11 mouse cellular contexts compared by ENCODE assay signal in genomic region chr14:57701915-57702477, GRCm38 (mm10). TPM values are rescaled to one million over a fixed set of nuclear protein-coding genes. Genes with fewer than 3 reads are reported as not detected.
DNase-seq lines count a peak whose midpoint lies in the region; ATAC-seq and TF ChIP-seq lines count a peak whose summit lies in the region.
"Had no signal": no experiment of that assay in that cellular context is flagged by ENCODE, and none has a peak within 500 bp of the region (broad histone marks: within the 10 kb centered on the region; RNA-seq: fewer than 3 reads in every experiment).

No protein-coding gene starts in this region.

- H3K9me3 ChIP-seq in neural tube, embryonic 11.5 days (ENCODE audit: control insufficient read depth, low read length): no peaks in the 10 kb centered on the region
- H3K9me3 ChIP-seq in forebrain, embryonic 13.5 days (replicated peaks): no peaks in the 10 kb centered on the region
- no peaks in the 10 kb centered on the region for H3K9me3 ChIP-seq in limb, embryonic 12.5 days
- no peaks in the 10 kb centered on the region for H3K9me3 ChIP-seq in stomach, postnatal 0 days (ENCODE audit: control insufficient read depth, low read length)
- H3K9me3 ChIP-seq: megakaryocyte, embryonic 14.5 days had no signal

- H3K27me3 ChIP-seq in neural tube, embryonic 11.5 days (ENCODE audit: control insufficient read depth, insufficient read depth, low read length): no peaks in the 10 kb centered on the region
- H3K27me3 ChIP-seq in forebrain, embryonic 13.5 days: no peaks in the 10 kb centered on the region
- no peaks in the 10 kb centered on the region for H3K27me3 ChIP-seq in limb, embryonic 12.5 days
- H3K27me3 ChIP-seq in stomach, postnatal 0 days (ENCODE audit: control insufficient read depth, insufficient read depth, low read length): no peaks in the 10 kb centered on the region

- H3K36me3 ChIP-seq in neural tube, embryonic 11.5 days (ENCODE audit: control insufficient read depth, insufficient read depth, low read length): peaks cover 11% of the 10 kb centered on the region
- peaks cover 29% of the 10 kb centered on the region for H3K36me3 ChIP-seq in forebrain, embryonic 13.5 days (ENCODE audit: poor library complexity, severe bottlenecking)
- H3K36me3 ChIP-seq in limb, embryonic 12.5 days: peaks cover 74% of the 10 kb centered on the region
- H3K36me3 ChIP-seq in stomach, postnatal 0 days (ENCODE audit: control insufficient read depth, insufficient read depth, low read length): peaks cover 16% of the 10 kb centered on the region; the same call in 1 of the 2 replicates

- no peak for TF ChIP-seq CTCF in stomach, postnatal 0 days (IDR thresholded peaks at IDR 0.05; ENCODE audit: low read depth)

- no peak overlapping the region for H3K9ac ChIP-seq in neural tube, embryonic 11.5 days (ENCODE audit: low read length)
- H3K9ac ChIP-seq in forebrain, embryonic 13.5 days: no peak overlapping the region
- no peak overlapping the region for H3K9ac ChIP-seq in limb, embryonic 12.5 days (replicated peaks)
- H3K9ac ChIP-seq in stomach, postnatal 0 days (ENCODE audit: low read length): no peak overlapping the region

- 64% methylated on average over 12 of the region's 12 CpGs for WGBS in neural tube, embryonic 11.5 days
- WGBS in forebrain, embryonic 13.5 days: 36% methylated on average over 12 of the region's 12 CpGs
- 62% methylated on average over 12 of the region's 12 CpGs for WGBS in limb, embryonic 12.5 days
- 65% methylated on average over 12 of the region's 12 CpGs for WGBS in stomach, postnatal 0 days

- TF ChIP-seq EP300 in stomach, postnatal 0 days (optimal IDR thresholded peaks at IDR 0.05): no peak

- ATAC-seq in neural tube, embryonic 11.5 days (ENCODE audit: insufficient read depth, low FRiP score, low TSS enrichment): peak; percentile 74; the same call in 1 of the 2 replicates
- ATAC-seq in forebrain, embryonic 13.5 days: peak; percentile 84
- no peak; the same call in 1 of the 2 replicates for ATAC-seq in limb, embryonic 12.5 days (ENCODE audit: insufficient number of reproducible peaks, insufficient read depth, low FRiP score, low TSS enrichment, low read depth)
- ATAC-seq in stomach, postnatal 0 days (ENCODE audit: low FRiP score, low TSS enrichment): peak; percentile 72; the same call in 1 of the 2 replicates
- no peak for ATAC-seq in granulocyte monocyte progenitor cell, adult 5-6 weeks (replicated peaks; ENCODE audit: poor library complexity, severe bottlenecking)

- no peaks in the 10 kb centered on the region for H3K4me1 ChIP-seq in neural tube, embryonic 11.5 days (ENCODE audit: control insufficient read depth, insufficient read depth, low read length)
- peaks cover 13% of the 10 kb centered on the region for H3K4me1 ChIP-seq in forebrain, embryonic 13.5 days
- no peaks in the 10 kb centered on the region for H3K4me1 ChIP-seq in limb, embryonic 12.5 days (replicated peaks)
- H3K4me1 ChIP-seq in stomach, postnatal 0 days (replicated peaks; ENCODE audit: control insufficient read depth, insufficient read depth): no peaks in the 10 kb centered on the region

- no peak overlapping the region for H3K4me3 ChIP-seq in neural tube, embryonic 11.5 days (ENCODE audit: low read depth, low read length)
- no peak overlapping the region for H3K4me3 ChIP-seq in forebrain, embryonic 13.5 days
- no peak overlapping the region for H3K4me3 ChIP-seq in limb, embryonic 12.5 days (replicated peaks)
- H3K4me3 ChIP-seq in stomach, postnatal 0 days (ENCODE audit: low read depth, low read length): no peak overlapping the region
- H3K4me3 ChIP-seq: heart, adult 2 months; megakaryocyte, embryonic 14.5 days had no signal

- peak overlapping the region; percentile 58; the same call in 1 of the 2 replicates for H3K27ac ChIP-seq in neural tube, embryonic 11.5 days (ENCODE audit: low read depth, low read length)
- peak overlapping the region; percentile 65 for H3K27ac ChIP-seq in forebrain, embryonic 13.5 days
- peak overlapping the region; percentile 59 for H3K27ac ChIP-seq in limb, embryonic 12.5 days
- H3K27ac ChIP-seq in stomach, postnatal 0 days (replicated peaks): no peak overlapping the region
- H3K27ac ChIP-seq: heart, adult 2 months had no signal

- H3K4me2 ChIP-seq in neural tube, embryonic 11.5 days (ENCODE audit: low read depth): no peak overlapping the region
- H3K4me2 ChIP-seq in forebrain, embryonic 13.5 days: no peak overlapping the region
- H3K4me2 ChIP-seq in limb, embryonic 12.5 days: no peak overlapping the region
- no peak overlapping the region for H3K4me2 ChIP-seq in stomach, postnatal 0 days (replicated peaks; ENCODE audit: low read depth)

- DNase-seq in neural tube, embryonic 11.5 days (ENCODE audit: low spot score): peak; percentile 27
- no peak for DNase-seq in neural tube, embryonic 10.5 days (ENCODE audit: extremely low spot score, low spot score)
- peak; percentile 51 for DNase-seq in stomach, postnatal 0 days (ENCODE audit: low spot score)
- no peak for DNase-seq in cerebellum, adult 9-10 months
- DNase-seq in gastrocnemius, postnatal 4 days (ENCODE audit: low spot score in 2 of 2): no peak
- DNase-seq: layer of hippocampus, adult 9-11 months had no signal

RNA-seq across cellular contexts. Expression of gene Xpo4, which starts 36.8 kb away (rescaled TPM):
- polyA plus RNA-seq in neural tube, embryonic 11.5 days (2014; fragmentation: Nextera tagmentation; extraction: Ambion mirVana): 34.5 and 35.1 TPM in 2 replicates
- 19.3 and 21.8 TPM in 2 replicates for polyA plus RNA-seq in forebrain, embryonic 13.5 days (2015; fragmentation: Nextera tagmentation; extraction: Ambion mirVana)
- polyA plus RNA-seq in limb, embryonic 12.5 days (2016; fragmentation: Nextera tagmentation; extraction: Ambion mirVana): 30.7 and 33.6 TPM in 2 replicates
- 6.8 and 7.9 TPM in 2 replicates for polyA plus RNA-seq in stomach, postnatal 0 days (2015; fragmentation: Nextera tagmentation; extraction: Ambion mirVana)
- total RNA-seq in gastrocnemius, postnatal 4 days (2021): 10 to 100 TPM; 21.6 to 21.7 TPM
- total RNA-seq in granulocyte monocyte progenitor cell, adult 5-6 weeks (2014; fragmentation: Nextera tagmentation): 23.6 and 30.4 TPM in 2 replicates
- total RNA-seq in granulocyte monocyte progenitor cell, adult 5-6 weeks (2017): 39.3 and 41.7 TPM in 2 replicates

RNA-seq across cellular contexts. Expression of gene Gm49361, which starts 43.9 kb away (rescaled TPM):
- polyA plus RNA-seq in neural tube, embryonic 11.5 days (2014; fragmentation: Nextera tagmentation; extraction: Ambion mirVana): not detected in 2 replicates
- not detected in 2 replicates for polyA plus RNA-seq in forebrain, embryonic 13.5 days (2015; fragmentation: Nextera tagmentation; extraction: Ambion mirVana)
- polyA plus RNA-seq in limb, embryonic 12.5 days (2016; fragmentation: Nextera tagmentation; extraction: Ambion mirVana): not detected in 2 replicates
- not detected in 2 replicates for polyA plus RNA-seq in stomach, postnatal 0 days (2015; fragmentation: Nextera tagmentation; extraction: Ambion mirVana)
- total RNA-seq in gastrocnemius, postnatal 4 days (2021): 1 to 10 TPM in 1 of 2 experiments, not detected in 1; 1.9 TPM
- total RNA-seq in granulocyte monocyte progenitor cell, adult 5-6 weeks (2014; fragmentation: Nextera tagmentation): not detected in 2 replicates
- total RNA-seq in granulocyte monocyte progenitor cell, adult 5-6 weeks (2017): not detected in 2 replicates
- polyA plus RNA-seq: heart, adult 2 months had no signal

RNA-seq across cellular contexts. Expression of gene Lats2, which starts 56.2 kb away (rescaled TPM):
- 17.5 and 18.0 TPM in 2 replicates for polyA plus RNA-seq in neural tube, embryonic 11.5 days (2014; fragmentation: Nextera tagmentation; extraction: Ambion mirVana)
- 7.8 and 8.3 TPM in 2 replicates for polyA plus RNA-seq in forebrain, embryonic 13.5 days (2015; fragmentation: Nextera tagmentation; extraction: Ambion mirVana)
- 29.6 and 30.6 TPM in 2 replicates for polyA plus RNA-seq in limb, embryonic 12.5 days (2016; fragmentation: Nextera tagmentation; extraction: Ambion mirVana)
- 10.9 and 11.5 TPM in 2 replicates for polyA plus RNA-seq in stomach, postnatal 0 days (2015; fragmentation: Nextera tagmentation; extraction: Ambion mirVana)
- total RNA-seq in gastrocnemius, postnatal 4 days (2021): 10 to 100 TPM; 37.1 to 39.2 TPM
- 14.3 and 22.9 TPM in 2 replicates for total RNA-seq in granulocyte monocyte progenitor cell, adult 5-6 weeks (2014; fragmentation: Nextera tagmentation)
- total RNA-seq in granulocyte monocyte progenitor cell, adult 5-6 weeks (2017): 10.3 TPM in 2 replicates

Comparison
In these comparisons a context has a peak if more than half of its experiments do, and no peak if none do; other contexts are left out.
1. DNase-seq: peak in neural tube, embryonic 11.5 days (single experiment) and stomach, postnatal 0 days (single experiment); none in neural tube, embryonic 10.5 days (single experiment), cerebellum, adult 9-10 months (single experiment) and gastrocnemius, postnatal 4 days (0 of 2).
2. ATAC-seq: peak in neural tube, embryonic 11.5 days (single experiment), forebrain, embryonic 13.5 days (single experiment) and stomach, postnatal 0 days (single experiment); none in limb, embryonic 12.5 days (single experiment) and granulocyte monocyte progenitor cell, adult 5-6 weeks (single experiment).